Comparison of ENCODE assay signal across 9 mouse cellular contexts in the genomic region with DNA sequence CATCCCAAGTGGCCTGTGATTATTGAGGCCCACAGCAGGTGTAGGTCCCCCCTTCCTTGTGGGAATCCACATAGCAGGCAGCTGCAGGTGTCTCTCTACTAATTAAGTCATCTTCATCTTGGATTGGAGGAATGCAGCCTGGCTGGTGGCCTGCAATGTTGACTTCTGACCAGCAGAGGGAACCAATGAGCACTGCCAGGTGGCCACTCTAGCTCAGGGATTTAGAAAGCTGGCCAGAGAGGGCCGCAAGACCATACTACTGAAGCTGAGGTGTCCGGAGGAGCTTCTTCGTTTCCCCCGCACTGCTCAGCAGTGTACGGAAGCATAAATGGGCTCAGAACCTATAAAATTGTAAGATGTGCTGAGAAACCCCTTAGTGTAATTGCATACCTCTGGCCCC. TPM values are rescaled to one million over a fixed set of nuclear protein-coding genes. Genes with fewer than 3 reads are reported as not detected.
DNase-seq lines count a peak whose midpoint lies in the region; ATAC-seq and TF ChIP-seq lines count a peak whose summit lies in the region.
"Had no signal": no experiment of that assay in that cellular context is flagged by ENCODE, and none has a peak within 500 bp of the region (broad histone marks: within the 10 kb centered on the region; RNA-seq: fewer than 3 reads in every experiment).

No protein-coding gene starts in this region.

- H3K4me1 ChIP-seq in CH12.LX (ENCODE audit: control insufficient read depth in 1 of 2, insufficient read depth in 2 of 2) = peaks cover 0 to 7% of the 10 kb centered on the region in 2 experiments; a peak in 2 of 4 replicates
- H3K4me1 ChIP-seq in heart, embryonic 13.5 days = peaks cover 23% of the 10 kb centered on the region

- no peak overlapping the region for H3K9ac ChIP-seq in CH12.LX (ENCODE audit: insufficient read depth, low read depth)
- no peak overlapping the region for H3K9ac ChIP-seq in heart, embryonic 13.5 days
- H3K9ac ChIP-seq: hindbrain, embryonic 15.5 days had no signal

- no peak for TF ChIP-seq POLR2A in CH12.LX (IDR thresholded peaks at IDR 0.05; ENCODE audit: low read depth, low read length)

- peak; percentile 90 to 98 for TF ChIP-seq CTCF in CH12.LX (conservative IDR thresholded peaks at IDR 0.05 in 1 of 2, IDR thresholded peaks at IDR 0.05 in 1 of 2; ENCODE audit: low read depth in 2 of 2, low read length in 2 of 2)

- H3K9me3 ChIP-seq in CH12.LX (replicated peaks; ENCODE audit: low read length) = no peaks in the 10 kb centered on the region
- no peaks in the 10 kb centered on the region for H3K9me3 ChIP-seq in heart, embryonic 13.5 days
- H3K9me3 ChIP-seq: hindbrain, embryonic 15.5 days had no signal

- peaks cover 100% of the 10 kb centered on the region for H3K27me3 ChIP-seq in CH12.LX (replicated peaks)
- H3K27me3 ChIP-seq in heart, embryonic 13.5 days (replicated peaks) = peaks cover 95% of the 10 kb centered on the region
- H3K27me3 ChIP-seq: hindbrain, embryonic 15.5 days had no signal

- H3K4me3 ChIP-seq in CH12.LX (replicated peaks in 1 of 3; ENCODE audit: low read depth in 2 of 3, low read length in 2 of 3, poor library complexity in 1 of 3) = no peak overlapping the region
- H3K4me3 ChIP-seq in heart, embryonic 13.5 days = no peak overlapping the region
- H3K4me3 ChIP-seq: hindbrain, embryonic 15.5 days had no signal

- dilution Hi-C loops in CH12.LX (cut with MboI; ENCODE audit: extremely low pct_ligation_motif_present, extremely low pct_unique_long_range_greater_than_20kb, low sequenced_read_pairs) = no loop called here

- H3K27ac ChIP-seq in CH12.LX (ENCODE audit: insufficient read depth, low read depth) = no peak overlapping the region
- no peak overlapping the region for H3K27ac ChIP-seq in heart, embryonic 13.5 days (replicated peaks)
- H3K27ac ChIP-seq: hindbrain, embryonic 15.5 days had no signal

- H3K36me3 ChIP-seq in CH12.LX (replicated peaks in 1 of 2; ENCODE audit: control insufficient read depth in 1 of 2, insufficient read depth in 1 of 2, low read length in 1 of 2) = no peaks in the 10 kb centered on the region
- H3K36me3 ChIP-seq in heart, embryonic 13.5 days = no peaks in the 10 kb centered on the region
- H3K36me3 ChIP-seq: hindbrain, embryonic 15.5 days had no signal

- TF ChIP-seq RAD21 in CH12.LX (IDR thresholded peaks at IDR 0.05; ENCODE audit: low read depth, low read length) = peak; percentile 48

- in situ Hi-C loops in CH12.LX (cut with MboI; ENCODE audit: low pct_ligation_motif_present, low pct_unique_long_range_greater_than_20kb, low sequenced_read_pairs) = loop anchor here (10.0 kb wide), 1 partner anchor 63 kb away; no protein-coding TSS in a partner anchor

- 0 out of 2 replicates have a peak, but pooled peaks have one; percentile 9 for ATAC-seq in heart, embryonic 13.5 days (ENCODE audit: extremely low read depth, insufficient number of reproducible peaks, low FRiP score, low TSS enrichment)
- ATAC-seq in activated CD4-positive, CD25-positive, alpha-beta regulatory T cell, adult 4 months = no peak

- H3K4me2 ChIP-seq in CH12.LX (ENCODE audit: insufficient read depth, low read depth, poor library complexity, severe bottlenecking) = no peak overlapping the region
- H3K4me2 ChIP-seq in heart, embryonic 13.5 days = no peak overlapping the region
- H3K4me2 ChIP-seq: hindbrain, embryonic 15.5 days had no signal

- TF ChIP-seq EP300 in CH12.LX (IDR thresholded peaks at IDR 0.05; ENCODE audit: low read length) = no peak

- WGBS in heart, embryonic 13.5 days = 33% methylated on average over 5 of the region's 5 CpGs

- H3K79me2 ChIP-seq in CH12.LX (replicated peaks; ENCODE audit: control insufficient read depth, extremely low read depth, insufficient read depth, poor library complexity, severe bottlenecking) = no peaks in the 10 kb centered on the region

- peak; percentile 46 for DNase-seq in CH12.LX (ENCODE audit: extremely low read depth)
- peak; percentile 70 for DNase-seq in adrenal gland, adult 2 months
- peak; percentile 85 for DNase-seq in embryo, embryonic 10 days (ENCODE audit: low spot score)
- peak; percentile 72 for DNase-seq in layer of hippocampus, adult 9-10 months (ENCODE audit: low spot score)
- DNase-seq in lung, postnatal 36 days = peak; percentile 80
- DNase-seq in right cerebral cortex, postnatal 25 days = peak; percentile 76

TF ChIP-seq in CH12.LX, 34 proteins besides CTCF, POLR2A, EP300 and RAD21:
- TF ChIP-seq SMC3 (IDR thresholded peaks at IDR 0.05; ENCODE audit: low read depth, low read length) (peak; percentile 82), RCOR1 (conservative IDR thresholded peaks at IDR 0.05; ENCODE audit: low read depth, low read length) (no peak), ETS1 (conservative IDR thresholded peaks at IDR 0.05; ENCODE audit: low read depth, low read length) (no peak), CHD1 (IDR thresholded peaks at IDR 0.05; ENCODE audit: low read depth, low read length) (no peak)

RNA-seq across cellular contexts. Expression of a gene that starts 31.3 kb away (rescaled TPM):
- 12.1 and 13.6 TPM in 2 replicates for total RNA-seq in CH12.LX (2012; rRNA removed)
- 6.0 and 7.0 TPM in 2 replicates for total RNA-seq in CH12.LX (2014; rRNA removed)
- 6.2 and 9.7 TPM in 2 replicates for polyA plus RNA-seq in CH12.LX (2012; ENCODE audit: insufficient read length, low read depth)
- total RNA-seq in adrenal gland, adult 2 months (2021) = 10 to 100 TPM; 10.1 to 17.1 TPM
- 26.4 and 40.6 TPM in 2 replicates for polyA plus RNA-seq in adrenal gland, adult 2 months (2012; rRNA removed)
- polyA plus RNA-seq in heart, embryonic 13.5 days (2015; fragmentation: Nextera tagmentation; extraction: Ambion mirVana) = 4.4 and 5.0 TPM in 2 replicates
- 1 to 10 TPM in 1 of 2 experiments, under 1 TPM in 1; 0.90 to 2.5 TPM for polyA plus RNA-seq in activated CD4-positive, CD25-positive, alpha-beta regulatory T cell, adult 4 months (2017; shearing (Covaris generic))
